Mouse (Mus musculus): Measurements from ENCODE around the gene Gbf1.

The Gbf1 gene

DNA sequence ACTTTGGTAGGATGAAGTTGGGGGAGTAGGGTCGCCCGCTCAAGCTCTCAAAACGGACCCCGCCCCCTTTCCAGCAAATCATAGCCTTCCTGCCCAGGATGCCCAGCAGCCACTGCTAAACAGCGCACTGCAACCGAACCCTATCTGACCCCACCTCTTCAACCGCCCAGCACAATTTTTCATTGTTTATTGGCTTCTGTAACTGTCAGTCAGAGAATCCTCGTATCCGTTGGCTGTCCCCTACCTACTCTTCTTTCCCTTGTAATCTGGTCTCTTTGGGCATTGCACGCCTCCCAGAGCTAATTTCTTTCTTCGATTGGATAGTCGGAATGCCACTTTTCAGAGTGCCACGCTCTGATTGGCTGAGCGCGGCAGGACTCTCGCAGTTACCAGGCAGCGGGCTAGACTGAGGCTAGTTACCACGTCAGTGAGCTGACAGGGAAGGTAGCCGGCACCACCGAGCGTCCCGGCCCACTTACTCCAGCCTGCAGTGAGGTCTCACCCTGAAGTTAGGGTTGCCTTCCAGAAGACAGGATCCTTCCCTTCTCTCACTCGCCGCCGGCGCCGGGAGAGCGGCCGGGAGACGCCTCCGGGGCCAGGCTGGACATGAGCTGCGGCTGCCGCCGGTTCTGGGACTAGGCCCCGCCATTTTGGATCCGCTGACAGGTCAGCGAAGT, at the start of gene Gbf1:
Gene Gbf1, plus strand, starts transcription at position 383 of the 677 bp plus-strand sequence.
- peak; percentile 48; the same call in 1 of the 2 replicates for TF ChIP-seq GATA4 (IDR thresholded peaks at IDR 0.05; ENCODE audit: insufficient replicate concordance, low read length)

- no peak for TF ChIP-seq GATA4 (IDR thresholded peaks at IDR 0.05; ENCODE audit: insufficient replicate concordance, low read length)
These were observed 48.7 kb upstream of the Gbf1 start for GRCm38 (mm10) chr19:46103437-46104186.

DNA sequence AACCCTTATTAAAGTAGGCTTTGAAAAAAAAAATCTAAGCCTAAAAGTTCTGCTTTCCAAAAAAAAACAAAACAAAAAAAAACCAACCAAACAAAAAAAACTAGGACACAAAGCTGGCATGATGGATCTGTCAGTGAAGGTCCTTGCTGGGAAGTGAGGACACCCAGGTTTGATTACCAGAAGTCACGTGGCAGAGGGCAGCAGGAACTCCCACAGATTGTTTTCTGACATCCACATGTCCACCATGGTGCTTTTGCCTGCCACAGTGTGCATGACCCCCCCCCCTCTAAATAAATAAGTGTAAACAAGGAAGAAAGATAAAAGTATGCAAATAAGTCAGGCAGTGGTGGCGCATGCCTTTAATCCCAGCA, 48.1 kb upstream of the Gbf1 start:
- TF ChIP-seq GATA4 (IDR thresholded peaks at IDR 0.05; ENCODE audit: insufficient replicate concordance, low read length) = no peak

- peak; percentile 9; the same call in 1 of the 2 replicates for TF ChIP-seq GATA4 (IDR thresholded peaks at IDR 0.05; ENCODE audit: insufficient replicate concordance, low read length)
These were observed 42.1 kb upstream of the Gbf1 start for GRCm38 (mm10) chr19:46110214-46110613.

- no peak for TF ChIP-seq GATA4 (IDR thresholded peaks at IDR 0.05; ENCODE audit: insufficient replicate concordance, low read length)
These were observed 41.5 kb upstream of the Gbf1 start for GRCm38 (mm10) chr19:46110781-46111180.

DNA sequence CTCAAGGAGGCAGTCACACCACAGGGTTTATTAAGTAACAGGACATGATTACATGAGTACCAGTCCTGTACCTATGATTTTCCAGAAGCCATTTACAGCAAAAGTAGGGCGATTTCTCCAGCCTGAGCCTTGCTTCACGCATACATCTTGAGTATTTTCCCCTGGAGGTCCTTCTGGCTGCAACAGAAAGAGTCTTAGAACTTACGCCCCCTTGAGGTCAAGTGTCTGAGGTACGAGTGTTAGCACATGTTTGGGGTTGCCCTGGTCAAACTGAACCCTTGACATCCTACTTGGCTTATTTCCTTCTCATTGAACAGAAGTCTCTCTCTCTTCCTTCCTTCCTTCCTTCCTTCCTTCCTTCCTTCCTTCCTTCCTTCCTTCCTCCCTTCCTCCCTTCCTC, 37.7 kb upstream of the Gbf1 start:
- no peak for TF ChIP-seq GATA4 (IDR thresholded peaks at IDR 0.05; ENCODE audit: insufficient replicate concordance, low read length)

DNA sequence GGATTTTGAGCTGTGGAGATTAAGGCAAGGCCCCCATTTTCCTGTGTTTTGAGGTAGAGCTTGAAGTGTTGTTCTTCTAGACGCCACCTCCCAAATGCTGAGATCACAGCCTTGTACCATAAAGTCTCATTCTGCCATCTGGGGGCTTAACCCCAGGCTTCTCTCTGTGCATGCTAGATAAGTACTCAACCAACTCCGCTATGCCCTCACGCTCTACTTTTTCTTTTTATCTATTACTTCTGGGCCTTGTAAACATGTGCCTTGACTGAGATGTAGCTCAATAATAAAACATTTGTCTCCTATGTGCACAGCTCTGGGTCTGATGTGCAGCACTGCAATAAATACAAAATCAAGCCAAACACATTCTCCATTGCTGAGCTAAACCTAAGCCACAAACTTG, 32.9 kb upstream of the Gbf1 start:
- no peak for TF ChIP-seq GATA4 (IDR thresholded peaks at IDR 0.05; ENCODE audit: insufficient replicate concordance, low read length)

- TF ChIP-seq GATA4 (IDR thresholded peaks at IDR 0.05; ENCODE audit: insufficient replicate concordance, low read length) = no peak
These were observed 31.4 kb upstream of the Gbf1 start for GRCm38 (mm10) chr19:46120872-46121271.

DNA sequence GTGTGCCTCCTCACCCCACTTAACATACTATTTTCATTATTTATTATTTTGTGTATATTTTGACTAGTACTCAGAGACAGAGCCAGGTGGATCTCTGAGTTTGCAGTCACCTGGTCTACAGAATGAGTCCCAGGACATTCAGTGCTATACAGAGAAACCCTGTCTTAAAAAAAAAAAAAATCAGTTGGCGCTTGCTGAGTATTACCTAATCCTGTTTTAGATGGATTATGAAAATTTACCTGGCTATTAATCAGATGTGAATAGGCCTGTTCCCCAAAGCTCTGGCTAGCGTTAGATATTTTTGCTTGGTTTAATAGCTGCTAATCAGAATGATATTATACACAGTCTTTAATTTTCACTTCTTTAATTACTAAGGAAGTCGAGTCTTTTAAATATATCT, 28.4 kb upstream of the Gbf1 start:
- no peak for TF ChIP-seq GATA4 (IDR thresholded peaks at IDR 0.05; ENCODE audit: insufficient replicate concordance, low read length)

DNA sequence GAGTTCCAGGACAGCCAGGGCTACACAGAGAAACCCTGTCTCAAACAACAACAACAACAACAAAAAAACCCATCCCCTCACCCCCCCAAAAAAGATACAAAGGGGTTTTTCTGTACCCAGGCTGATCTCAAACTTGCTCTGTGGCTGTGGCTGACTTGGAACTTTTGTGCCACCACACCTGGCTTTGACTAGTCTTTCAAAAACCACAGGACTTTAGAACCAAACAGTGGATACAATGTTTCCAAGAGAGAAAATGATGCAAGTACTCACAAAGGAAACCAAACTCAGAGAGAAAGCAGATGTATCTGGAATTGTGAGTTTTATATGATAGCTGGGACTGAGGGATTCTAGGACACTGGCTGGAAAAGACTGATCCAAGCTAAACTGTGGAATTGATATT, 27.7 kb upstream of the Gbf1 start:
- TF ChIP-seq GATA4 (IDR thresholded peaks at IDR 0.05; ENCODE audit: insufficient replicate concordance, low read length) = no peak

GRCm38 (mm10) chr19:46126301-46126700, 26.0 kb upstream of the Gbf1 start:
- TF ChIP-seq GATA4 (IDR thresholded peaks at IDR 0.05; ENCODE audit: insufficient replicate concordance, low read length) = no peak

GRCm38 (mm10) chr19:46131283-46131682, 21.0 kb upstream of the Gbf1 start:
- no peak for TF ChIP-seq GATA4 (IDR thresholded peaks at IDR 0.05; ENCODE audit: insufficient replicate concordance, low read length)

- no peak for TF ChIP-seq GATA4 (IDR thresholded peaks at IDR 0.05; ENCODE audit: insufficient replicate concordance, low read length)
These were observed 20.4 kb upstream of the Gbf1 start, which contains the start of gene Elovl3 for GRCm38 (mm10) chr19:46131694-46132525. Gene Elovl3 (plus strand): TSS chr19:46131897.

- no peak for TF ChIP-seq GATA4 (IDR thresholded peaks at IDR 0.05; ENCODE audit: insufficient replicate concordance, low read length)
These were observed 19.7 kb upstream of the Gbf1 start for GRCm38 (mm10) chr19:46132577-46132976.

- no peak for TF ChIP-seq GATA4 (IDR thresholded peaks at IDR 0.05; ENCODE audit: insufficient replicate concordance, low read length)
These were observed 17.0 kb upstream of the Gbf1 start for GRCm38 (mm10) chr19:46135297-46135696.
